Mouse (Mus musculus): ENCODE results near the gene Sirt6.

DNA sequence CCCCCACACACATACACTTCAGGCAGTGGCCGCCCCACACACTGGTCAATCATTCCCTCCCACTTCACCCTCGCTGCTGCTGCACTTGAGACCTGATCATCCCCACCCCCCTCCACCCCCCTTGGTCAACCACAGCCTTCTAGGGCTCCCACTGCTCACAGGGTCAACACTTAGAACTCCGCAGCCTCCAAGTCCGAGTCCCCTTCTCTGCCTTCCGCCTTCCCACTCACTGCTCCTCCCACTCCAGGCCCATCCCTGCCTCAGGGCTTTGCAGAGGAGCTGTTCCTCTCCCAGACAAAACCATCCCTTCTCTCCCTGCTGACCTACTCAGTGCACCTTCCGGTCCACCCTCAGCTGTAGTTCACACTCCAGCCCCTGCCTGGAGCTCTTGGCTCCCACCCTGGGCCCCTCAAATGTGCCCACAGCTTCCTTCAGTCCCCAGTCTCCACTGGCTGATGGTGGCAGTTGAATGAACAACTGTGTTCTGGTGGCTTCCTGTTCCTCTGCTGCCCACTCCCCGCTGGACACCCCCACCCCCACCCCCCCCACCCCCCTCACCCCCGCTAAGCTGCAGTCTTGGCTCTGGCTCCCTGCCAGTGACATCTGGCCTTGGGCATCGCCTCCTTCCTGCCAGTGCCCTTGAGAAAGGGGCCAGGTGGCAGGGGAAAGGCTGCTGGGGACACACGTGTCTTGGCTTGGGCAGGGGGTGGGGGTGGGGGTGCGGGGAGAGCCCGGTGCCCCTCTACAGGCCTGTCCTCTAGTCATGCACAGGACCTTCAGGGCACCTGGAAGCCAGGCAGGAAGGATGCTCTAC is 30.3 kb downstream of the Sirt6 start:
- TF ChIP-seq CTCF (IDR thresholded peaks at IDR 0.05; ENCODE audit: borderline replicate concordance, insufficient read depth, low read length), result no peak
- TF ChIP-seq POLR2A (IDR thresholded peaks at IDR 0.05; ENCODE audit: low read depth, low read length), result peak; percentile 77

All from embryonic fibroblast, embryonic 13.5 days (primary cell).